Mouse (Mus musculus) intestine, embryonic 16.5 days (tissue): ENCODE results near the gene Ctag2. TPM values are rescaled to one million over a fixed set of nuclear protein-coding genes. Genes with fewer than 3 reads are reported as not detected.

Experiments used
- ATAC-seq: fragments of 200-750 bp; cut with Nextera tagmentation; 2 replicates; pipeline ENCODE4 v1.8.0; 2017; ENCODE audit warnings: moderate TSS enrichment, moderate library complexity
- H3K27ac ChIP-seq: fragments of 300-500 bp; sonication (generic); 2 replicates; pipeline ENCODE4 v1.5.1; 2014; ENCODE audit warnings: mild to moderate bottlenecking, low read length
- H3K27me3 ChIP-seq: fragments of 300-500 bp; sonication (generic); replicated peaks from 2 replicates; pipeline ENCODE4 v1.6.1; 2014; ENCODE audit warnings: low read length, control low read depth, mixed read lengths; ENCODE audit not compliant: control insufficient read depth, insufficient read depth
- H3K36me3 ChIP-seq: fragments of 300-500 bp; sonication (generic); 2 replicates; pipeline ENCODE4 v1.6.1; 2014; ENCODE audit warnings: low read length, control low read depth; ENCODE audit not compliant: control insufficient read depth, insufficient read depth
- H3K4me1 ChIP-seq: fragments of 300-500 bp; sonication (generic); 2 replicates; pipeline ENCODE4 v1.6.1; 2014; ENCODE audit warnings: low read length, control low read depth, mixed read lengths; ENCODE audit not compliant: control insufficient read depth, insufficient read depth
- H3K4me2 ChIP-seq: fragments of 300-500 bp; sonication (generic); 2 replicates; pipeline ENCODE4 v1.6.1; 2014; ENCODE audit warnings: low read depth, low read length, control low read depth
- H3K4me3 ChIP-seq: fragments of 300-500 bp; sonication (generic); 2 replicates; pipeline ENCODE4 v1.5.1; 2014; ENCODE audit warnings: mild to moderate bottlenecking, low read length
- H3K9ac ChIP-seq: fragments of 300-500 bp; sonication (generic); 2 replicates; pipeline ENCODE4 v1.6.1; 2014; ENCODE audit warnings: low read depth, low read length
- H3K9me3 ChIP-seq: fragments of 300-500 bp; sonication (generic); 2 replicates; pipeline ENCODE4 v1.6.1; 2016; ENCODE audit warnings: low read length, control low read depth; ENCODE audit not compliant: control insufficient read depth
- WGBS: fragments of 180-500 bp; shearing (Covaris S2); extraction: QIAGEN DNeasy Blood & Tissue Kit; methylation state at CpG from one replicate; pipeline ENCODE4 v1.1.7; 2014; 5-methylcytosine and 5-hydroxymethylcytosine counted together
- polyA plus RNA-seq: library from polyadenylated mRNA; unstranded; fragments of >200 nt; fragmentation: Nextera tagmentation; extraction: Ambion mirVana; gene quantifications from 2 replicates; pipeline ENCODE4 v1.2.1, GENCODE M21; 2015

Ctag2 gene
- not detected in 2 replicates for polyA plus RNA-seq

DNA sequence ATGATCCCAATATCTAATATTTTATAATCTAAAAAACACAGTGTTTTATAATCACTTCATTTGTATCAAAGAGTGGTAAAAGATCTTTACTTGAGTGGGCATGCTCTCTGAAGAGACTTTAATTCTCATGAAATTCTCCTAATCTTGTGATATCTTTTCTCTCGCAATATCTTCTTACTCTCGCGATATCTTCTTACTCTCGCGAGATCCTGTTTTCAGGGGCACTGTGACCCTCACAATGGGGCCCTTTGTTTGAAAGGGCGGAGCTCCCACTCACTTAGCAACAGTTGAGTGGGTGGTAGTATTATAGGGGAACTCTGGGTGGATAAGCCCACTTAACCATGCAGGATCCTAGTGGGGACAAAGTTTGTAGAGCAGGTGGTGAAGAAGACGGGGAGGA is at the start of gene Ctag2:
Gene Ctag2, plus strand, starts transcription at position 301 of the 400 bp plus-strand sequence.
- Histone ChIP-seq H3K4me3 (no peak within 1 kb of the TSS), H3K27ac (no peak within 1 kb of the TSS), H3K9me3 (no peaks in the 10 kb centered on the region), H3K36me3 (no peaks in the 10 kb centered on the region), H3K4me1 (no peaks in the 10 kb centered on the region), H3K9ac (no peak within 1 kb of the TSS), H3K4me2 (no peak within 1 kb of the TSS), H3K27me3 (no peaks in the 10 kb centered on the region)
- 86% methylated on average over 7 of the region's 7 CpGs for WGBS
- ATAC-seq, result no peak
